Mouse (Mus musculus): ENCODE results near the gene Mfsd12.

DNA sequence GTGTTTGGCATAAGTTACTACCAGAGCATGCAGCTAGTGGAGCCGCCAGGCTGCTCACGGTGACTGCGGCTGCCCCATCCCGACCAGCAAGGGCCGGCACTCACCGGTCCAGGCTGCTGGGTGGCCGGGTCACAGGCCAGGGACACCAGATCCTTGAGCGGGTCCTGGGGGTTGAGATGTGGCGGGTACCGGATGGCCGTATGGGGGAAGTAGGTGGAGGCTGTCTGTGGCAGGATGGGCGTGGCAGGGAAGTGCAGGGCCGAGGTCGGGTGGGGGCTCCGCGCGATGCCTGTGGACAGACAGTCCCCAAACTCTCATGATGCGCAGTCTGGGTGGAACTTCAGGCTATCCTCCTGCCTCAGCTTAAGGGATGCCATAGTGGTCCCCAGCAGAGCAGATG, 47.4 kb downstream of the Mfsd12 start:
- no peak for TF ChIP-seq POLR2A (IDR thresholded peaks at IDR 0.05; ENCODE audit: borderline replicate concordance, extremely low read depth, insufficient read depth, insufficient read length, poor library complexity, severe bottlenecking)
- TF ChIP-seq CTCF (IDR thresholded peaks at IDR 0.05; ENCODE audit: borderline replicate concordance, extremely low read depth, insufficient read depth, insufficient read length): no peak

Measured in brain, embryonic 14.5 days (tissue).